Mouse (Mus musculus): ENCODE measurements around the gene Atpif1. TPM values are rescaled to one million over a fixed set of nuclear protein-coding genes. Genes with fewer than 3 reads are reported as not detected.
"Not testable (repeated sequence)": the region's sequence is repeated elsewhere in the genome, so short reads cannot be mapped to it uniquely, and the experiment has no call there.

Gene Atpif1
- total RNA-seq (2021) = 100 to 1,000 TPM; 213 to 218 TPM
- long read RNA-seq, experiment 1, transcript Atpif1-201 (3 exons, 539 nt) = major isoform, 100 of 108 reads
- long read RNA-seq, experiment 1, partial matches to known transcripts = 0 of 108 reads
- long read RNA-seq, experiment 1, other reads (novel, unspliced or antisense) = 4 of 108 reads
- long read RNA-seq, experiment 2, transcript Atpif1-201 (3 exons, 539 nt) = major isoform, 125 of 142 reads
- long read RNA-seq, experiment 2, partial matches to known transcripts = 0 of 142 reads
- long read RNA-seq, experiment 2, other reads (novel, unspliced or antisense) = 11 of 142 reads

DNA sequence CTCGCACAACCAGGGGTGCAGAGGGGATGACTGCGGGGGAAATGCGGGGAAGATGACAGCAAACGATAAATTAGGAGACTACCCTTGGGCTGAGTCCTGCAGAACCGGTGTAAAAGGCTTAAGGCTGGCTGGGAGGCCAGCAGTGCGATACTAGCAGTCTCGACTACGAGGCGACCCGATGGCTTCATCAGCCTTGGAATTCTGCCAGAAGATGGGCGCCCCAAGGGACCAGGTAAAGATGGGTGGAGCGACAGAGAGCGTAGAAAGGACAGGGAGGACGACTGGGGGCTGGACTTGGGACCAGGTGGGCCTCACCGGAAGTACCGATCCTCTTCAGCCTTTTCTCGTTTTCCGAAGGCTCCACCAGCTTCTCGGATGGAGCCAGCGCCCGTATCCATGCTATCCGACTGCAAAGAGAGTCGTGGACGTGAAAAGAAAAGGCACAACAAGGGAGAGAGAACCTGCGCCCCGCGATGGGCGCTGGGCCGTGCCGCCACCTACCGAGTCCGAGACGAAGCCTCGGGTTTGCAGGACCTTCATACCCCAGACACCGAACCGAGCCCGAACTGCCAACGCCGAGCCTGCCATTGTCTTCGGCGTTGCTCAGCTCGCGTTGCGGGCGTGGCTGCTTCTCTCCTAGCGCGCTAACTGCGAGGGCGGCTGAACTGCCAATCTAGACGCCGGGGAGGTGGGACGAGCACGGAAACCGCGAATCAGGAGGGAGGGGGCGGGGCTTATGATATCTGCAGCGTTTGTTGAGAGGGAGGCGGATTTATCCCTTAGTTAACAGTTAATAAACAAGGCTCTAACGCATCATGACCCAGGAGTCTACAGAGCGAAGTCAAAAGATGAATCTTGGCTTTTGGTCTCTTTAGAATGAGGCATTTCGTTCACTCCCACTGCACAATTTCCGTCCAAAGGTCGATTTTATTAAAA is at the start of gene Atpif1:
TSS of gene Atpif1 (minus strand) at position 679 of the 936 bp plus-strand sequence.
- DNase-seq (ENCODE audit: low spot score in 2 of 2) = peak; percentile 73 to 91

DNA sequence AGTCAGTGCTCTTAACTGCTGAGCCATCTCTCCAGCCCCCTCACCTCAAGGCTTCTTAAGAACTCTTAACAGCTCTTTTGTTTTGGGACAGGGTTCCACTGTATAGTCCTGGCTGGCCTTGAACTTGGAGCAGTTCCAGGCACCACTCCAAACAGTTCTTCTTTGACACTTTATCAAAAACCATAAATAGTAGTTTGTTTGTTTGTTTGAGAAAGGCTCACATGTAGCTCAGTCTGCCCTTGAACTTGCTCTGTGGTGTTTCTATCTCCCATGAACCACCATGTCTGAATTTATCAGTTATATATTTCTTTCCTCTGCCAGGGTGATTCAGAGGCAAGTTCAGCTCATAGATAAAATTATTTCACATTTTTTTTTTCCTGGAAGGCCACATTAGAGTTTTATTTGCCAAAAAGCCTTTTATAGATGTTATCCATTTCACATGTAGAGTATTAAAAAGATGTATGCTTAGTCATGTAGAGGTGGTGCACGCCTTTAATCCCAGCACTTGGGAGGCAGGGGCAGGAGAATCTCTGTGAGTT is 41.4 kb upstream of the Atpif1 start:
- no peak for DNase-seq (ENCODE audit: low spot score in 2 of 2)

DNA sequence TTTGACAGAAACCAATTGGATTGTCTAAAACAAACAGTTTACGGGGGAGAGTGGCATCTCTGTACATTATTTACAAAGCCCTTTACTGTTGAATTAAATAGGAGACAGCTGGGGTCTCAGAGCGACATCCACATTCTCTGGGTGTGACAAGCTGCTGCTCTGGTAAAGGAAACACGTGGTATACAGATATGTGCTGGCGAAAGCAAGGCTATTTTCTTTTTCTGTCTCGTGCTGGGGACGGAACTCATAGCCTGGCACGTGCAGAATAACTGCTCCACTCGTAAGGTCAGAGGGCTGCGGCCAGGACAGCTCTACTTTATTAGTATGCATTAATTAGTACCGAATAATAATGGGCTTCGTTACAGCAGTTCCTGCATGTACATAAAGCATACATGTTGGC is 39.9 kb upstream of the Atpif1 start:
- DNase-seq (ENCODE audit: low spot score in 2 of 2) = no peak

DNA sequence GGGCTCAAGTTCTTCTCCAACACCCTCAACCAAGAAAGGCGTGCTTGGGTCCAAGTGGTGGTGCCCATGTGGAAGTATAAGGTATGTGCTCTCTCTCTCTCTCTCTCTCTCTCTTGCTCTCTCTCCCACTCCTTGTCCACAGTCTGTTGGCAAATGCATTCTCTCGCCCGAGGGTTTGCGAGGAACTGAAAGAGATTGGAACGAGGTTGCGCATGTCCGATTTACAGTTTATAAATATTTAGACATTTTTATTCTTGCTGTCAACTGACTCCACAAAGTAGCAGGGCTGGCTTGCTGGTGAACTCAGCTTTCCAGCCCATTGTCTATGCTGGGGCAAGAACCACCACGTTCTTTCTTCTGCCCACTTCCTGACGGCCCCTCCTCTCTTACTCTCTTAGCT is 37.7 kb upstream of the Atpif1 start:
- DNase-seq (ENCODE audit: low spot score in 2 of 2) = no peak

DNA sequence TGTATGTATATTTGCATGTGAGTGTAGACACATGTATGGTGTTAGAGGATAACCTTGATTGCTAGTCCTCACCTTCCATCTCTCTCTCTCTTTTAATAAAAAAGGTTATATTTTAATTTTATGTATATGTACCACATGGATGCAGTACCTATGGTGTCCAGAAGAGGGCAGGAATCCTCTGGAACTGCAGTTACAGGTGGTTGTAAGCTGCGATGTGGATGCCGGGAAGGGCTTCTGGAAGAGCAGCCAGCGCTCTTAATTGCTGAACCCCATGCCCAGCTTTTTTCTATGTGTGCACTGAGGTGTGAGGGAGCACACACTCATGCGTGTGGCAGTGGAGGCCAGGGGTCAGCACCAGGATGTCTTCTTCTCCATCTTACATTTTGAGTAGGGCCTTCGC is 35.7 kb upstream of the Atpif1 start:
- no peak for DNase-seq (ENCODE audit: low spot score in 2 of 2)

DNA sequence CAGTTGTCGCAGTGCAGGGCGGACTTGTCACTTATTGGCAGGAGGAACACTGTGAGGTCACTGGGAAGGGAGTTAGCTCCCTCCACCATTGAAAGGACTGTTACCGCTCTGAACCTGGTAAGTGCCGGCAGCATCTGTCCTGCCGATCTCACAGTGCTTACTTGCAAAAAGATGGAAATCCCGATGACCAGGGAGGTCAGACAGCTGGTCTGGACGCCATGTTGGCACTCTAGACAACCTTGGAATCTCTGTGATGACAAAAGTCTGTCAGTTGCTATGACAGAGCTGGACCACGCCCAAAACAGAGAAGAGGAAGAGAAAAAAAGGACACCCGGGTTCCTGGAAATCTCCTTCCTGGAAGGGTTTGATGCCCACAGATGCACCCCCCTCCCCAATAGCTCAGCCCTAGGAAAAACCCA is 33.9 kb upstream of the Atpif1 start:
- peak in 1 of 2 experiments; percentile 24 for DNase-seq (ENCODE audit: low spot score in 2 of 2)

DNA sequence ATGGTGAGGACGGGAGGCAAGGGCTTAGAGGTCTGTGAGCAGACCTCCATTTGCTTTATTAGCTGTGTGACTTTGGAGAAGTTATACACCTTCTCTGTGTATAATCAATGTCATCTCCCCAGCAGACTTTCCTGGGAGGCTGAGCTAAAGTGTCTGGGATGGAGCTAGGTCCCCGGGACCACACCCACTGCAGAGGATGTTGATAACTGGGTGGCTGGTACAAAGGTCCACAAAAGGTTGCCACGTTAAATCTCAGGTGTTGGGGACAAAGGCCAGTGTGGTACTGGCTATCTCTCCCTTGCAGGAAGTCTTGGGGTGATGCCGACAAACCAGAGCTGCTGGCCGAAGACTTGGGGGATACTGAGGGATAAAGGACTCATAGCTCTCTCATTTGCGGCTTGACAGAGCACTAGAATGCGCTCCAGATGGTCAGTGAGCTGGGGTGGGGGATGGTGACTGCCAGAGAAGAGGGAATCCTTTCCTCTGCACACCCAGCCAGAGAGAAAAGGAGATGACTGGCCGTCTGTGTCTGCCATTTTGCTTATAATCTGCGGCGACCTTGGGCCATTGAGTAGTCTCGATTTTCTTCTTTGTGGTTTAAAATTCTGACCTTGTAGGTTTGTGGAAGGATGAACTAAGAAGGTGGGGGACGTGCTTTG is 31.8 kb upstream of the Atpif1 start:
- DNase-seq (ENCODE audit: low spot score in 2 of 2) = no peak

DNA sequence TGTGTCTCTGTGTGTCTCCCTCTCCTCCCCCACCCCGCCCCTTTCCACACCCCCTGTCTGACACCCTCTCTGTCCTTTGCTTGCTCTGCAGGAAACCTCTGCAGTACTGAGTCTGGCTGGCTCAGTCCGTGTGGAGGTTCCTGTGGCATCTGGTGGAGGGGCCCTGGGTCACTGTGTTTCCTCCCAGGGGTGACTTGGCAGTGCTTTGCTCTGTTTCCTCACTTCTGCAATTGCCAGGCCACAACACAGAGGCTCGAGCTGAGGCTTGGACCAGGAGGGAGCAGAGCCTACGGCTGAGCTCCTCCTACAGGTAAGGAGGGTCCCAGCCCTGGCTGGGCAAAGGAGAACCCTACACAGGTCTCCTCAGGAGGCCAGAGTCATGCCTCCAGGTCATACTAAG is 30.5 kb upstream of the Atpif1 start, which contains the start of gene Ptafr:
TSS of gene Ptafr (plus strand) at position 103 of the 400 bp plus-strand sequence.
- peak in 1 of 2 experiments; percentile 24 for DNase-seq (ENCODE audit: low spot score in 2 of 2)

DNA sequence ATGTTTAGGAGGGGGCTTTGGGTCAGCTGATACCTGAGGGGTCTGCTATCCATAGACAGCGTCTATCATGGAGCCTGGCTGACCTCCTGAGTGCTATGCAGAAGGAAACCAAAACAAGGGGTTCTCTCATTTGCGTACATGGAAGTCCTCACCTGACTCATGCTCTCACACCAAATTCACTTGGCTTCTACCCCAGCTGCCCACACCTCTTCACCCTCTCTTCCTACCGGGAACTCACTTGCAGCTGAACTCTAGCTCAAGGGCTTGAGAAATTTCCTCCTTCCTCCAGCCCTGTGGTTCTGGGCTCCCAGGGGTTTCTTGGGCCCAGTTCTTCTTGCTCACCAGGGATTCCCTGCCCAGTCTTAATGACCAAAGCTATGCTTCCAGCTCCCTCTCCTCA is 29.8 kb upstream of the Atpif1 start:
- no peak for DNase-seq (ENCODE audit: low spot score in 2 of 2)

DNA sequence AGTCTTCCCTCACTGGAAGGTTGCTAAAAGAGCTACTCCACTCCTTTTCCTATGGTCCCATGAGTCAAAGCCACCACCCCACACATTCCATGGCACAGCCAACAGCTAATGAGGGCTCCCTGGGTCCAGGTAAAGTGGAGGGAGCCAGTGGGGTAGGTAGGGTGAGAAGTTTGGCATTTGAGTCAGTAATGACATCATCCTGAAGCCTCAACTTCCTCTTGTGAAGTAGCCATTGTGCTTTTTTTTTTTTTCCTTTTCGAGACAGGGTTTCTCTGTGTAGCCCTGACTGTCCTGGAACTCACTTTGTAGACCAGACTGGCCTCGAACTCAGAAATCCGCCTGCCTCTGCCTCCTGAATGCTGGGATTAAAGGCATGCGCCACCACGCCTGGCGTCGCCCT is 22.1 kb upstream of the Atpif1 start:
- not testable (repeated sequence) for DNase-seq (ENCODE audit: low spot score in 2 of 2)

DNA sequence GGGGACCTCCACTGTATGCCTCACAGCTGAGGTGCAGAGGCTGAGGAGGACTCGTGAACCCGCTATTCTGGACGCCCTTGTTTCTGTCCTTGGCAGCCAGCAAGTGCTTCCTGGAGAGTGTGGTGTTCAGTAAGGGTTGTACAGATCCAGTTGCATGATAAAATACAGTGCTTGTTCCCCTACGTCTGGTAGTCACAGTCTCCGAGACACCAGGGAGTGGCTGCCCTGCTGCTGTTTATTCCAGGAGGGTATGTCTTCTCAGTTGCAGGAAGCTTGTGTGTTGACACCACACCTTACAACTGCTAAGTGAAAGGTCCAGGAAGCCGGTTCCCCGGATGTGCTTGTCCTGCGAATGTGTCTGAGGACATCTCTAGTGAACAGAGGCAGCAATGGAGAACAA is 21.2 kb upstream of the Atpif1 start:
- no peak for DNase-seq (ENCODE audit: low spot score in 2 of 2)

DNA sequence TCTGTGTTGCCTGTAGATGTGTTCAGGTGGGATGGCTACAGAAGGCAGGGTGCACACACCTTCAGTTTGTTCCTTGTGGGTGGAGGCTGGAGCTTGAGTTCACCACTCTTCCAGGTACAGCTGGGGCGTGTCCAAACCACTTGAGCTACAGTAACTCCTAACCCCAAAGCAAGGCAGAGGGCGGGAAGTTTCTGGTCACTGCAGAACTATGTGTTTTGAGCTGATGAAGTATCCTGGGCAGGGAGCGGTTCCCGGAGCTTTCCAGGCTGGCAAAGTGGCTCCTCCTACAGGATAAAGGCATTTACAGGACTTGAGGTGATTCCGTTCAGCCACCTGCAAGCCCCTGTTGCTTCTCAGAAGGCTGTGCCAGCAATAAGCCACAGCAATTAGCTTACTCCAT is 20.8 kb upstream of the Atpif1 start:
- DNase-seq (ENCODE audit: low spot score in 2 of 2) = no peak

DNA sequence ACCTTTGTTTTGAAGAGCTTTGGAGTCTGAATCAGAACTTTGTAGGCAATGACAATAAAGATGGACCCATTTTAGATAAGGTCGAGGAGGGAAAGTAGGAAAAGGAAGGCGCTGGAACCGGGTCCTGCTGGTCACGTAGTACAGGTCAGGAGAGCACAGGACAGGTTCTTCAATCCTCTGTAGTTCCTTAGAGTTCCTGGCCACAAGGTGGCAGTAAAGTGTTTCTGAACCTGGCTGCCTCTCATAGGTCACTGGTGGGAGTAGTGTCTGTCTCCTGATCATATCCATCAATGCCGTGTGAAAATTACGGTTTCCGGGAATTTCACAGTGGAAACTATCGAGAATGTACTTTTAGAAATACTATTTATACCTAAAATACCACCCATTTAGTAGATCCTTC is 12.4 kb upstream of the Atpif1 start:
- peak in 1 of 2 experiments; percentile 56 for DNase-seq (ENCODE audit: low spot score in 2 of 2)

DNA sequence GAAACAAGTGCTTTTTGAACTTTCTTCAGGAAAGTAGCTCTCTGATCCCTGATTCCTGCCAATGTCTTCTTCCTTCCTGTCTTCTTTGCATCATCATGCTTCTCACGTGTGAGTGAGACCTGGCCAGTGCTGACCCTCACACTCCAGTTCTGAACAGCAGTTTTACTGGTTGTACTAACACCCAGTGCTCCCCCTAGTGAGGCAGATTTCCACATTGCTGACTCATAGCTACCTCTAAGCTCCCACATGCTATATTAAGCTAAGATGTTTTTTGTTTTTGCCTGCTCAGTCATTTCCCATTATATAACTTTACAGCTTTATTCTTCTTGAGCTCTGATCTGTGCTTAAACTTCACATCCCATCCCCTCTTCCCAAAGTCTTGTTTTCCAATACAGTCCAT is 9.3 kb upstream of the Atpif1 start:
- no peak for DNase-seq (ENCODE audit: low spot score in 2 of 2)

DNA sequence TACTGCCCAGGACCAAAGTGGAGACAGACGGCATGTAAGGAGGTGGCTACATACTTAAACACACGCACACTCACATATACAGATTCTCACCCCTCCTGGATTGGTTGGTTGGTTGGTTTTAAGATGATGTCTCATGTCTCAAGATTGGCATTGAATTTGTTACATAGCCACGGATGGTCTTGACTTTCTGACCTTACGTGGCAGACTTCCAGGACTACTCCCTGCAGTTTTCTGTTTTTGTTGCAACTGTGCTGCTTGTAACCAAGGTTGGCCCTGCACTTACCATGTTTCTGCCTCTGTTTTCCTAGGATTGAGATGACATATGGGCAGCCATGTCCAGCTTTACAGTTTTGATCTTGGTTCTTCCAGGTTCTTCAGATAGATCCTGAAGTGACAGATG is 8.0 kb upstream of the Atpif1 start:
- no peak for DNase-seq (ENCODE audit: low spot score in 2 of 2)

DNA sequence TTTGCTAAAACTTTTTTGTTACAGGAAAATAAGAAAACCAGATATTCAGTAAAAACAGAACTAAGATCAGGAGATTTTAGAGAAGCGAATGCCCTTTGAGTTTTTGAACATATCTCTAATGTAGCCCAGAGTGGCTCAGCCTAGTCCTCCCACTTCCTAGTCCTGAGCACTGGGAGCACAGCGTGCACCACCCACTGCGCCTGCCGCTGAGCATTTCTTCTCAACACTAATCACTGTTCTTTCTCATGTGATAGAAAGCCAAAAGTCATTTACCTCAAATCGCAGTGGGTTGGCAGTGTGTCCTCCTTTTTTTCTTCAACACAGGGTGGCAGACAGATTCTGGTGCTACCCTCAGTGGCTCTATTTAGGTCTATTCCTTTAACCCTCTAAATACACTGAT is 6.0 kb upstream of the Atpif1 start:
- no peak for DNase-seq (ENCODE audit: low spot score in 2 of 2)

DNA sequence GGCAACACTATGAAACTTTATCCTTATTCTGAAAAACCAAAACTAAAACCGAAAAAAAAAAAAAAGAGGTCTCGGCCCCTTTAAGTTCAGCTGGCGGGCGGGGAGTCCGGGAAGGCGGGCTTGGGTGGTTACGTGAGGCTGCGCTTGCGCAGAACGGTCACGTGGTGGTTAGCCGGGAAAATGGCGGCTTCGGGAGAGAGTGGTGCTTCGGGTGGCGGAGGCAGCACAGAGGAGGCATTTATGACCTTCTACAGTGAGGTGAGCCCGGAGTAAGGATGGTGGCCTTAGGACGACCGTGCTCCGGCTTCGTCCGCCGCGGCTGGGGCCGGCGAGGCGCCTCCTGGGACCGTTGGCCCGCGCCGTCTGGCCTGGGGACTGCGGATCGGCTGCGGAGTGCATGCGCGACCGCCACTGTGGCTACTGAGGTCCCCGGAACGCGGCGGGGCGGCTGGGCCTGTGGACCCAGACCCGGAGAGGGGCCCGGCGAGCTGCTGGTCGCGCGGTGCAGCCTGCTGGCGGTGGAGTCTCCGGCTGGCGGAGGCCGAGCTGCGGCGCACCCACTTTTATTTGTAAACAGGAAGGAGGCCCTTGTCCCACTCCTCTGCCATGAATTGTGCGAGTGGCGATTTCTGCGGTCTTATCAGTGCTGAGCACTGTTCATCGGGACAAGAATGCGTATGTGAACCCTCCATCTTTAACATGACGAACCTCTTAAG is 2.1 kb upstream of the Atpif1 start, which contains the start of gene Dnajc8:
TSS of gene Dnajc8 (plus strand) at position 145 of the 716 bp plus-strand sequence.
- DNase-seq (ENCODE audit: low spot score in 2 of 2) = peak; percentile 92 to 97

DNA sequence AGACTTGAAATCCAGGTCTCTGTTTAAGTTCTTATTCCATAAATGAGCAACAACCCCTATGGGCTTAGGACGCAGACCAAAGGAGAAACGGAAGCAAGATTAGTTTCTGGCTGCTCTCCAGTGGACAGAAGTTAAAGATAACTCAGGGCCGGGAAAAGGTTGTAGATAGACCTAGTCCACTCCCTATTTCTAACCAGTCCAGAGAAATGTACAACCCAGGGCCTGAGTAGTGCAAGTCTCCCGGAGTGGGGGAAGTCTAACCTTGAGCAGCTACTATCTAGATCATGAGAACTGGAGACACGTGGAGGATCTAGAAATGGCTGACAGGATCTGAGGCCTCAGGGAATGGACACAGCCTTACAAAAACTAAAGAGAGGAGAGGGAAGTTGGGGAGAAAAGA is 963 bp downstream of the Atpif1 start:
- DNase-seq (ENCODE audit: low spot score in 2 of 2) = no peak

DNA sequence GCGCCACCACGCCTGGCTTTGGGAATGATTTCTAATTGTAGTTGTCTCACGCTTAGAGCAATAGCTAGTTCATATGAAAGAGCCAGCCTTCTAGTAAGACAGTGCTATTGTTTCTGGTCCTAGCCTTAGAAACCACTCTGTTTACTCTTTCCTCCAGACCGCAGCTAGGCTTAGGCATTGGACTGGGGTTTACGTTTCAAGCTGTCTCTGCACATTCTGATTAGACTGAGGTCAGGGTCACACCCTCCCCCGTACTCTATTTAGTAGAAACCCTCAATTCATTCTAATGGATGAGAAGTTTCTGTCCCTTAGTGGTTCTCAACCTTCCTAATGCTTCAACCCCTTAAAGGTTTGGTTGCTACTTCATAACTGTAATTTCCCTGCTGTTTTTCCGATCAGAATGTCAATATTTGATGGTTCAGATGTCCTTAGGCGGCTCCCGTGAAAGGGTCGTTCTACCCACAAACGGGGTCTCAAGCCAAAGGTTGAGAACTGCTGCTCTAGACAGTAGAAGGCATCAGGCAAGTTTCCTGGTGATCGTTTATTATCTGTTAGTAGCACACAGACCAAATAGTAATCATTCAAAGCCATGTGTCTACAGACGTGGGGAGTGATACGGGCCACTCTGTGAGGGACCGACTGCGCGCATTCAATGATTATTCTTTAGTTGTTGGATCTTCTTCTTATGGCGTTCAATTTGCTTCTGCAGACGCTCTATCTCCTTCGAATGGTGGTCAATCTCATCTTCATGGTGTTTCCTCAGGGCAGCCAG is 3.2 kb downstream of the Atpif1 start:
- no peak for DNase-seq (ENCODE audit: low spot score in 2 of 2)

DNA sequence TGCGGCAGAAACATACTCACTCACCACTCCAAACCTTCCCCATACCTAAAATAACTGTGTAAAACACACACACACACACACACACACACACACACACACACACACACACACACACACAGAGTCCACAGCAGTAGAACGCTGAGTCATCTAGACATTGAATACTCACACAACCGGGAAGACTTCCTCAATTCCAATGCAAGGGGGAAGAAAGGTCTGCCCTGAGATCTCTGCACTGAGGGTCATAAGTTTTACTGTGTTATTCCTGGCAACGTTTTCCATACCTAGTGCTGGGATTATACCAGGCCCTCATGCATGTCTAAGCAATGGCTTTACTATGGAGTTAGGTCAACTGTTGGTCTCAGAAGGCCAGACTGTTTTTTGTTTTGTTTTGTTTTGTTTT is 4.1 kb downstream of the Atpif1 start:
- no peak for DNase-seq (ENCODE audit: low spot score in 2 of 2)

Measured in gastrocnemius, postnatal 4 days (tissue).